Mouse (Mus musculus) bone marrow macrophage, adult 2 months (primary cell): ENCODE data around the gene Kctd21.

ENCODE experiments used
- CTCF ChIP-seq: IDR thresholded peaks from 2 replicates; pipeline ENCODE4 v1.5.1; 2012; ENCODE audit warnings: low read depth, mild to moderate bottlenecking, low read length, moderate library complexity
- POLR2A ChIP-seq: IDR thresholded peaks from 2 replicates; pipeline ENCODE4 v1.6.1; 2012; ENCODE audit warnings: mild to moderate bottlenecking, low read depth, low read length, borderline replicate concordance

DNA sequence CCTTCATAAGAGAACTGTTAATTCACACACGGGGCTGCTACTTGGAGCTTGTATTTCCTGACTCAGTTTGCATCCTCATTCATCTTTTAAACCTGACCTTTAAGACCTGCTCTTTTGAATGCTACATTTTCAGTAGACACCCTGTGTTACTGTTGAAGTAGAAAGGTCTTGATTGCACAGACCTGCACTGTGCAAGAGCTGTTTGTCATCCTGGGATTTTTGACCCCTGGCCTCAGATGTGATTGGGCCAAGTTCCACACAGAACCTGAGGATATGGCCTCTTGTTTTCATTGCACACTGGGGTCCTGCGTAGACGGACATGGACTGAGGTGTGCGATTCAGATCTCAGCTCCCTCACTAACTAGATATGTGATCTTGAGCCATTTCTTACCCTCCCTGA lies 6.5 kb downstream of the Kctd21 start:
- TF ChIP-seq CTCF (no peak), POLR2A (no peak)
